Mouse (Mus musculus): ENCODE measurements around the gene Gfpt1.

Gene Gfpt1

DNA sequence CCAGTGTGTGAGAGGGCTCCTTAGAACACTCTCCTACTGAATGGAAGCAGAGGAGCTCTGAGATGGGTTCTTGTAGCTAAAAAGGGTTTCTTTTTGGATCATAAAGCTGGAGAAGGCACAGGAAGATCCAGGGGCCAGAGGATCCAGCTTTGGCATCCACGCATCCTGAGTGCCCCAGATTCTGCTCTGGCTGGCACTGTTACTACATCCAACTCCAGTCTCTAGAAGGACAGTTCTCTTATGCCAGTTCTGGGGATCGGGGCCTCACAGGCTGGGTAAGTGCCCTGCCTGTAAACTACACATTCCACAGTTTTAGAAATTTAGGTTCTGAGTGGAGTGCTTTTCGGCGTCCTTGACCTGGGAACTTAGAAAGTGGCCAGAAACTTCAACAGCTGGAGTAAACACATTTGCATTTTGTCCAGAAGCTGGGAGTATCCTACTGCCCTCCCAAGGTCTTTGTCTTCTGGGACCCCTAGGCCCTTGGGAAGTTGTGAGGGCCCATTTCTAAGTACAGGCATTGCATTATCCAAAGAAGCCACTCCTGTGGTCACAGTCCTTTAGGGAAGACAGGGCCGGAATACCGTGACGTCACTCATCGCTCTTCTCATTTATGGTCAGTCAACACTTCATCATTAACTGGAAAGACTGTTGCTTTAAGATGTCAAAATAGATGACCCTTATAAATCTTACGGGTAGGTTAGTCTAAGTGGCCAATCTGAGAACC lies 57.8 kb downstream of the Gfpt1 start:
- no peak for DNase-seq (ENCODE audit: low read depth, low spot score)

DNA sequence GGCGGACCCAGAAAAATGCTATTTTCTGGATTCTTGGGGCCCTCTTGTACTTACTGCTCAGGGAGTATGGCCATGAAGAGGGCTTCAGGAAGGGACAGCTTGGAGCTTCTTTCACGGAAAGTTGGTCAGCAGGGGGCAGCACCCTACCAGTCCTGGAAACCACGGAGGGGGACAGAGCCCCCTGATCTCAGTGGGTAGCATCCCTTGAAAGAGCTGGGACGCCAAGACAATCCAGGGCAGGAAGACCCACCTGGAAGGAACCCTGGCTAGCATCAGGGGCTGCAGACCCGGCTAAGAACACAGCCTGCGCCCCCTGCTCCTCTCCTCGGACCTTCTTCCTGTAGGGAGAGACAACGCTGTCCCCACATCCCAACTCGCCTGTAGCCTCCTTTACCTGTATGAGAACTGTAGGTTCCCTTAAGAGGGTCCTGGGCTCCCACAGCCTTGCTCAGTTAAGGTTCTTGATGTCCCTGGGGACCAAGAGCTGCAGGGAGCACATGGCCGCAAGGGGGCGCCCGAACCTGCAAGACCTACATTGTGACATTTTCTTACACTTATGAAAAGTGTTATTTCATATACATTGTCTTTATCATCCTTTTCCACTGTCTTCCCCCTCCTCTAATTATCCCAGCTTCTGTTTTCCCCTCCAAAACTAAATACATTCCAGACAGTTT lies 58.8 kb downstream of the Gfpt1 start:
- DNase-seq (ENCODE audit: low read depth, low spot score) = peak; percentile 81

DNA sequence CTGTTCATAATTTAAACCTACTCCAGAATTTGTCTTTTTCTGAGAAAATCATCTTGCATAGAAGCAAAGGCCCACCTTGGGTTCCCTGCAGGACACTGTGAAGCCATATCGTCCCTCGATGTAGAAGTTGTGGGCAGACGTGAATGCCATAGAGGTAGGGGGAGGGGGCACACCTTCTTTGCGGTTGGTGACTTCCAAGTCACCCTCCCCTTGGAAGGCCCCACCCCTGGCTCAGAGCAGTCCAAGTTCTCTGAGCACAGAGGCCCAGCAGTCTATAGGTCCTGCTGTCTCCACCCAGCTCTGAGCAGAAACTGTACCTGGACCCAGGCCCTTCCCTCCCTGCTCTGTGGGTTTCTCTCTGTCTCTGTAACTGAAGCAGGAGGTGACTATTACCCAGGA lies 59.3 kb downstream of the Gfpt1 start:
- peak; percentile 9 for DNase-seq (ENCODE audit: low read depth, low spot score)

DNA sequence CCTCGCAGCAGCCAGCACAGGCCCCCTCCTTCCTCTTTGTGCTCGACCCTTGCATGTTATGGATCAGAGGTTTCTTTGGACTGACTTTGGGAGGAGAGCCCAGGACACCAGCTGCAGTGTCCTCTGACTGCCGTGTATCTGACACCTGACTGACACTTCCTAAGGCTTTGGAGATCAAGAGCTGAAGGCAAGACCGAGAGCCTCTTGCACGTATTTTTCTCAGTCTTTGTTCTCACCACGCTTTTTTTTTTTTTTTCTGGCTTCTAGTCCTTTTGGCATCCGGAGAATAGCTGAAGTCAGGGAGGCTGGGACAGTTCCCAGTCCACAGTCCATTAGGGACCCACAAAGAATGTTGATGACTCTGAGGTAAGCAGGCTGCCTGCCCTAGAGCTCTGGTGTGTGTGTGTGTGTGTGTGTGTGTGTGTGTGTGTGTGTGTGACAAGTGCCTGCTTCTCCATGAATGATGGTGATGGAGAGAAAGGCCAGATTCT lies 59.8 kb downstream of the Gfpt1 start:
- no peak for DNase-seq (ENCODE audit: low read depth, low spot score)

DNA sequence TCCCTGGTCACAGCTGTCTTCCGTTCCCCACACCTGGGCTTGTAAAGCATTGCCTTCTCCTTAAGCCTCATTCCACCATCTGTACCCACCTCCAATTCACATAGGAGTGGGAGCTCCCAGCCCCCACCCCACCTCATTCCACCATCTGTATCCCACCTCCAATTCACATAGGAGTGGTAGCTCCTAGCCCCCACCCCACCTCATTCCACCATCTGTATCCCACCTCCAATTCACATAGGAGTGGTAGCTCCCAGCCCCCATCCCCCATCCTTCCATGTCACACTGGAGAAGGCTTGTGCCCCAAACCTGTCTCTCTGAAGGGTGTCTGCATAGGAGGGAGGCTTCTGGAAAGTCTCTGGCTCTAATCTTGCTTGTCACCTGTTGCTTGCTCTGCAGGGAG lies 60.7 kb downstream of the Gfpt1 start:
- no peak for DNase-seq (ENCODE audit: low read depth, low spot score)

DNA sequence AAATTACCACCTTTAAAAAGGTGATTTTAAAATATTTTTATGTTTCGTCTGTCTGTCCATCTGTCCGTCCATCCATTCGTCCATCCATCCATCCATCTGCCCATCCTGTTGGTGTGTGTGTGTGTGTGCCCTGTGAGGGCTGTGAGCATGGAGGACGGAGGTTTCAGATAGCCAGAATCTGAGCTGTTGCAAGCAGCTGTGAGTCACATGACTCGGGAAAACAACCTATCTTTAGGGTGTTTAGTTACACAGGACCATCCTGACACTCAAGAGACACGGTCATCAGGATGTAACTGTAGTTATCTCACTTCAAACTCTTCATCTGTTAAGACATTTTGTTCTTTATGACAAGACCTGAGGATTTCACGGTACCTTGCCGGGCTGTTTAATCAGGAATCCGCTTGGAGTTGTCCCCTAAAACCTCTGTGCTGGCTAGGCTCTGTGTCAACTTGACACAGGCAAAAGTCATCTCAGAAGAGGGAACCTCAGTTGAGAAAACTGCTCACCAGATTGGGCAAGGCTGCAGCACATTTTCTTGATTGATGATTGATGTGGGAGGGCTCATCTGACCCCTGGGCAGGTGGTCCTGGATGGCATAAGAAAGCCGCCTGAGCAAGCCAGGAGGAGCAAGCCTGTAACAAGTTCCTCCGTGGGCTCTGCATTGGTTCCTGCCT lies 61.6 kb downstream of the Gfpt1 start, which contains the start of gene D6Ertd527e:
Gene D6Ertd527e (plus strand): TSS at position 624 of the 674 bp plus-strand sequence.
- no peak for DNase-seq (ENCODE audit: low read depth, low spot score)

DNA sequence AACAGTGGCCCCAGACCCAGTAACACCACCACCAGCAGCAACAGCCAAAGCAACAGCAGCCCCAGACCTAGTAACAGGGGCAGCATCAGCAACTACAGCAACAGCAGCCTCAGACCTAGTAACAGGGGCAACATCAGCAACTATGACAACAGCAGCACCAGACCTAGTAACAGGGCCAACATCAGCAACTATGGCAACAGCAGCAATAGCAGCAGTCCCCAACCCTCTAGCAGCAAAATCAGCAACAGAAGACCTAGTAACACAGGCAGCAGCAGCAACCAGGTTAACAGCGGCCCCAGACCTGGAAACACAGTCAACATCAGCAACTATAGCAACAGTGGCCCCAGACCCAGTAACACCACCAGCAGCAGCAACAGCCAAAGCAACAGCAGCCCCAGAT lies 68.8 kb downstream of the Gfpt1 start:
- no peak for DNase-seq (ENCODE audit: low read depth, low spot score)

DNA sequence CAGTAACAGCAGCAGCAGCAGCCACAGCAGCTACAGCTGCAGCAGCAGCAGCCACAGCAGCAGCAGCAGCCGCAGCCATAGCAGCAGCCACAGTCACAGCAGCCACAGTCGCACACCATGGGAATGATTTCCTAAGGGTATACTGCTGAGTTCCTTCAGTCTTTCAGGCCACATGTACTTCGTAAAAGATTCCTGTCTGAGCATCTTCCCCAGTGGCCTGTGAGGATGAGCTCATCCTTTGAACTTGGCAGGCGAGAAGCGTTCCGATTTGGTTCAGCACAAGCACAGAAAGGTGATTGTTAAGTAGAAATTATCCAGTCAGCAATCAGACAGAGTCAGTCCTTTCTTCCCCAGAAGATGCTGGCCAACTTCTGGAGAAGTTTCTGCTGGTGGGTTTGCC lies 69.5 kb downstream of the Gfpt1 start:
- no peak for DNase-seq (ENCODE audit: low read depth, low spot score)

DNA sequence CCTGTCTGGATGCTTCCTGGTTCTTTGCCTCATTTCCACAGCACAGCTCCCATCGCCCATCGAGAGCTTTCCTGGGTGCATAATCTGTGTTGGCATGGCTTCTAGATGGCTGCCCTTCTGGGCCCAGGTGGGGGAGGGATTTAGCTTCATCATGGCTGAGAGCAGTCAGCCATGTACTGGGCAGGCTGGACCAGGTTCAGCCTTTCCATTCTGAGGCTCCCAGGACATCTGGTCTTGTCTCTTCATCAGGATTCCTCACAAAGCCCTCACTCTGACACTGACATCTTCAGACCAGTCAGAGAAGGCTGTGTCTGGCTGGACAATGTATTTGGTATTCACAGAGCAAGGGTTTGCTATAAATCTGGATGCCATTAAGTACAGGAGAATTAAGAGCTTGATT lies 73.3 kb downstream of the Gfpt1 start:
- no peak for DNase-seq (ENCODE audit: low read depth, low spot score)

DNA sequence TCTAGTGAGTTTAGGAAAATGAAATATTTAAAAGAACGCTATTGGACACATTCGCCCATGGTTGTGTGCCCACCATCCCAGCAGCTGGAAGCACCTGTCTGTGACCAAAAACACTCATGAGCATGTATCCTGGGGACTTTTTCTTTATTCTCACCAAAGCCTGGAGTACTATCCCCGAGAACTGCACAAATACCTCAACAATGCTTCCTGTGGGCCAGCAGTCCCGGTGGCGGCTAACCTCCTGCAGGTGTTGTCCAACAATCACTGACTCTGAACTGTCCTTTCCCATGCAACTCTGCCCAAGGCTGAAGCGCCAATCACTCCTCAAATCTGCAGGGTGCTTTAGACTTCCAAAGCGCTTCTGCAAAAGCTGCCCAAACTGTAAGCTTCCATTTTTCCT lies 74.0 kb downstream of the Gfpt1 start:
- no peak for DNase-seq (ENCODE audit: low read depth, low spot score)

DNA sequence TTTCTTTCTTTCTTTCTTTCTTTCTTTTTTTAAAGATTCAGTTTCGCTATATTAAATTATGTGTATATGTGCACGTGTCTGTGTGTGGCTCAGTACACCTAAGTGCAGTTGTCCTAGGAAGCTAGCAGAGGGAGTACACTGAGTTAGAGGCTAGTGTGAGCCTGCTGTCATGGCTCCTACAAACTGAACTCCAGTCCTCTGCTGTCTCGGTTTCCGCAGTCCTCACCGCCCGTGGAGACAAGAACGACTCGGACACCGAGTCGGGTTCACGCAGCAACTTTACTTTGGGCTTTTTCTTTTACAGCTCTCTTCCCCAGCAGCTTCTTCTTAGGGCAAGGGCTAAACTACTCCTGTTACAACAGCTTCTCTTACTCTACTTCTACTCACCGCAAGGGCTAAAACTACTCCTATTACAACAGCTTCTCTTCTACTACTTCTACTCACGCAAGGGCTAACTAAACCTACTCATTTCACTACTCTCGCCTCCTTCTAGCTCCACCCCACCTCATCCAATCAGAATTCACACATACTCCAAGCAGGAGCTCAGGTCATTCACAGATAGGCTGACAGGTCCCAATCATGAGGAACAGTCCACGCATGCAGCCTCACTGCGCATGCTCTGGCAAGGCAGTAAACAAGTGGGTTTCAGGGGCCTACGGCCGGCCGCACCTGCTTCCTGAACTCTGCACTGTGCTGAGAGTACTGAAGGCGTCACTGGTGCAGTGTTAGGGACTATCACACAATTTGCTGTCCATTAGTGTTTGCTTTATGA lies 76.6 kb downstream of the Gfpt1 start:
- DNase-seq (ENCODE audit: low read depth, low spot score) = peak; percentile 40

DNA sequence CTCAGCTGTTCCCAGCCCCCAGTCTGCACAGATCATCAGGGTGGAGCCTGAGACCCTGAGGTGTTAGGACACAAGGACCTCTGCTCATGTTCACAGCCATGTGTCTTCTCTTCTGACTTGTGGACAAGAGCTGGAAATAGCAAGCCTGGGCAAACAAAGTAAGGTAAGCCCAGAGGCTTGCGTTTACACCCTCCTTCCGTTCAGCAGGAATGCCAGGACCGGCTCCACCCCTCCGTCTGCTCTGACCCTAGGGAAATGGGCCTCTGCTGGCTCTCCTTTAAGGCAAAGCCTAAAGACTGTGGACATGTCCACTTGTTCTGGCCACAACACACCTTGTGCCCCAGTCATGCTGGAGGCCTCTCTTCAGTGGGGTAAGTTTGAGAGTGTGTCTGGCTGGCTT lies 77.3 kb downstream of the Gfpt1 start:
- DNase-seq (ENCODE audit: low read depth, low spot score) = no peak

DNA sequence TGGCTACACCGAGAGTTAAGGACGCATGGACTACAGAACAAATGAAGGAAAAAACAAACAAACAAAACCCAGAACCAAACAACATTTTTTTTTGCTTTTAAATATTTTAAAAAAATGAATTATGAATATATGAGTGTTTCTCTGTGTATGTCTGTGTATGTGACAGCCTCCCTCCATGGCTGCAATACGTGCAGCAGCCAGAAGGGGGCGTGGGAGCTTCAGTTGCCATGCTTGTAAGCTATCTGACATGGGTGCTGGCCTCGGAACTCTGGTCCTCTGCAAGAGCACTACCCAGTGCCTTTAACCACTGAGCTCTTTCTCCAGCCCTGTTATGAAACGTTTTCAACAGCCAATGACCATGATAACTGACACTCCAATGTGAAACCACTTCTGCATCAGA lies 78.0 kb downstream of the Gfpt1 start:
- peak; percentile 14 for DNase-seq (ENCODE audit: low read depth, low spot score)

DNA sequence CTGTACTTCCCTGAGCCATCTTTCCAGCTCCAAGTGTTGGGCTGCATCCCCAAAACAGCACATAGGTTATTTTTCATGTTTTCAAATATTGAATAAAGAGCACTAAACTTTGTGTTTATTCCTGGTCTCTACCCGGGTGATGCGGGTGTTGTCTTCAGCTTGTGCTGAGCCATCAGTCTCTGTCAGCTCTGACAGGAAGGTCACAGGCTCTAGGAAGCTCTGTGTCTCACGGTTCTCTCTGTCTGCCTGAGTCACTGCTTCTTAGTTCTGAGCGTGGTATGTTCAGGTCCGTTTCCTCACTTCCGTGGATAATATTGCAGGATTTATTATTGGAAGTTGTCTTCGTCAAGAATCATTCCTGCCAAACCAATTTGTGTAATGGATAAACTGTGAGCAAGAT lies 79.3 kb downstream of the Gfpt1 start:
- DNase-seq (ENCODE audit: low read depth, low spot score) = no peak

DNA sequence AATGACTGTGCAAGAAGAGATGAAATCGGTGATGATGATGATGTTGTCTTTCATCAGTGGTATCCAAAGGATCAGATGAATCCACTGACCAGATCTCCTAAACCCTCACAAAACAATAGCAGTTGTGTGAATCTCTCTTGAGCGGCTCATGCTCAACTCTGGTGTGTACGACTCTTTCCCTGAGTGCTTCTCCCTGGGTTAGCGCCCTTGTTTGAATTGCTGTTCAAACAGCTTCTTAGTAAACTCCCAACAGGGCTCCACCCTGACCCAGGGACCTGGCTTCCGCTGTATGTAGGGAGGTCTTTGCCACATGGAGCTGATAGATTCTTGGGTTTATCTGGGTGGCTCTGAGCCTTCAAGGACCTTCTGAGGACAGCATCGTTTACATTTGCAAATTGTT lies 80.8 kb downstream of the Gfpt1 start:
- DNase-seq (ENCODE audit: low read depth, low spot score) = no peak

DNA sequence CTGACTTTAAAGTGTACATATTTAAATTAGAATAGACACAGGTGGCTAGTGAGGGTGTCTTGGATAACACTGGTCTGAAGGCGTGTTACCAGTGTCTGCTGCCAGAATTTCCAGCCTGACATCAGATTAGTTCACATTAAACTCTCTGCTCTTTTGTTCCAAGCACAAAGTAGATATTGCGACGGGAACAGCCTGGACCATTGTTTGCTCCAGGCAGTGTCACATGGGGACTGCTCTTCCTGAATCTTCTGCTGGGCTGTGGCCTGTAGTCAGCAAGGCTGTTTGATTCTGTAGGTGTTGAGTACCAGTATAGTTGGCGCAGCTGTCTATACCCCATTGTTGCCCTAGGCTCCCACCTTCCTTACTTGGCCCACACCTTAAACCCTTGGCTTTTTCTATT lies 81.3 kb downstream of the Gfpt1 start:
- DNase-seq (ENCODE audit: low read depth, low spot score) = no peak

DNA sequence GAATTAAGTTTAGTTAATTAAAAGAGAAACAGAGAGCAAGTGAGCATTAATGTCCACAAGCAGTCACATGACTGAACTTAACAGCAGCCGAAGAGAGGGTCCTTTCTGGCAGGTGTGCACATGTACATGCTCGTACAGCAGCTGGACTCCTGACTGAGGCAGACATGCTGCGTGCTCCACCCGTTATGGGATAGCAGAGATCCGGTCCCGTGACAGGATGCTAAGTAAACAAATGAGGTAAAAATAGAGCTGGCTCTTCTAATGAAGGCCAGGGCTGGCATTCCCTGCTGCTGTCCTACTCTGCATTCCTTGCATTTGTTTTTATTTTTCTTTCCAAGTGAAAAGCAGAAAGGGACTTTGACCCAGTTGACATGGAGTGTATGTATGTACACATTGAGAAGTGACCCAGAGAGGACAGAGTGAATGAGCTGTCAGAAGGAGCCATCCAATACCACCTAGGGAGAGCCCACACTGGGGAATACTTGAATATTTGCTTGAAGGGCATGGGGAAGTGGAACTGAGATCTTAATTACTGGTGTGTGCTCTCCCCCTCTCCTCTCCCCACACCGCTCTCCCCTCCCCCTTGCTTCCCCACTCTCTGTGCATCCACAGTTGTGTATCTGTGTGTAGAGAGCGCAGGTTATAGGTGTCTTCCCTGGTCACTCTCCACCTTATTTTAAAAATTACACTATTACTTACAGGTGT lies 84.6 kb downstream of the Gfpt1 start:
- no peak for DNase-seq (ENCODE audit: low read depth, low spot score)

DNA sequence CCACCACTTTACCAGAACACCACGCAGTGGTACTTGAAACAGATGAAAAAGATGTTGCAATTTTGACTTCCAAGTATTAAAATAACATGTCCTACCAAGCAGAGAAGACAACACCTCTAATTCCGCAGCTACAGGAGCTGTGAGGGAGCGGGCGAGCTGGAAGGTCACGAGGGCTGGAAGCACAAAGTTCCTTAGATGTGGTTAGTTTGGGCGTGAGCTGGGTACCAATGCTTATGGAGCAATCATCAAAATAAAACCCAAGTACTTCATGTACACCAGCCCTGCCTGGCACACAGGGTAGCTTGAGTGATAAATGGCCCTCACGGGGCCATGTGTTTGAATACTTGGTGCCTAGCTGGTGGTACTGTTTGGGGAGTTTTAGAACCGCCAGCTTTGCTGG lies 87.2 kb downstream of the Gfpt1 start:
- no peak for DNase-seq (ENCODE audit: low read depth, low spot score)

DNA sequence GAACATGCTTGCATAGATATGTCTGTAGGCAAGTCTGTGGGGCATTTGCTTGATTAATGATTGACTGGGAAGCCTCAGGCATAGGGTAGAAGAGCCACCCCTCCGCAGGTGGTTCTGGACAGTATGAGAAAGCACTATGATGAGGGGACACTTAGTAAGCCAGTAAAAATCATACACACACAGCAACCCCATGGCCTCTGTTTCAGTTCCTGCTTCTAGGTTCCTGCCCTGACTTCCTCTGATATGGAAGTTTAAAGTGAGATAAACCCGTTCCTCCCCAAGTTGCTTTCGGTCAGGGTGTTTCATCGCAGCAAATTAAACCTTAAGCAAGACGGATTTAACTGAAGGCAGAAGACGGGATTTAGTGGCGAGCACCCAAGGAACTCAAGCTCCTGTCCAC lies 88.0 kb downstream of the Gfpt1 start:
- no peak for DNase-seq (ENCODE audit: low read depth, low spot score)

DNA sequence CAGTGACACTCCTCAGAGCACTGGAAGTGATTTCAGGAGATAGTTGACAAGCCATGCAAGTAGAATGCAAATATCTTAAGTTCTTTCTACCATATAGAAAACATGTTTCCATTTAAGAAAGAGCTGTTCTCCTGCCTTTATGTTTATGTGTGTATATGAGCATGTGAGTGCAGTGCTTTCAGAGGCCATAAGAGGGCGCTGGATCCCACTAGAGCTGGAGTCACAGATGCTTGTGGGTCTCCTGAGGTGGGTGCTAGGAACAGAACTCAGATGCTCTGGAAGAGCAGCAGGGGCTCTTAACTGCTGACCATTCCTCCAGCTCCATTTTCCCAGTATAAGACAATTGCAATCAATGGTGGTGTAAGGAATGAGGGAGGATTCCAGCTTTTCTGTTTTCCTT lies 88.4 kb downstream of the Gfpt1 start:
- DNase-seq (ENCODE audit: low read depth, low spot score) = no peak

DNA sequence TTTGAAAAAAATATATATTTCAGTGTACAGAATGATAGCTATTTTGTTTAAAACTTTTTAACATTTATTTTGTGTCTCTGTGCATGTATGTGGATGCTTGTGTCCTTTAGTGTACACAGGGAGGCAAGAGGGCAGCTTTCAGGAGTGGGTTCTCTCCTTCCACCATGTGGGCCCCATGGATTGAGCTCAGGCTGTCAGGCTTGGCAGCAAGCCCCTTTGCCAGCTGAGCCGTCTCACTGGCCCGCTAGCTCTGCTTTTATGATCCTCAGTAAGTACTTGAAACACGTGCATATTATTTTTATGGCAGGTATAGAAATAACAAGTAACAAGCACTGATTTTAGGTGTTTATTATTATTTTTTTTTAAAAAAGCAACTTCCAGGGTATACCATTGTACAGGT lies 90.9 kb downstream of the Gfpt1 start:
- no peak for DNase-seq (ENCODE audit: low read depth, low spot score)
